Mouse (Mus musculus) olfactory bulb, adult 2 months (tissue): ENCODE measurements around the gene Bicc1.

Experiments
- CTCF ChIP-seq: fragments of 200-500 bp; IDR thresholded peaks from 2 replicates; pipeline ENCODE4 v1.5.1; 2012; ENCODE audit warnings: low read depth, mild to moderate bottlenecking, low read length, moderate library complexity; ENCODE audit not compliant: insufficient read depth
- POLR2A ChIP-seq: fragments of 200-500 bp; IDR thresholded peaks from 2 replicates; pipeline ENCODE4 v1.6.1; 2012; ENCODE audit warnings: mild to moderate bottlenecking, low read depth, low read length, moderate library complexity; ENCODE audit not compliant: insufficient read depth

DNA sequence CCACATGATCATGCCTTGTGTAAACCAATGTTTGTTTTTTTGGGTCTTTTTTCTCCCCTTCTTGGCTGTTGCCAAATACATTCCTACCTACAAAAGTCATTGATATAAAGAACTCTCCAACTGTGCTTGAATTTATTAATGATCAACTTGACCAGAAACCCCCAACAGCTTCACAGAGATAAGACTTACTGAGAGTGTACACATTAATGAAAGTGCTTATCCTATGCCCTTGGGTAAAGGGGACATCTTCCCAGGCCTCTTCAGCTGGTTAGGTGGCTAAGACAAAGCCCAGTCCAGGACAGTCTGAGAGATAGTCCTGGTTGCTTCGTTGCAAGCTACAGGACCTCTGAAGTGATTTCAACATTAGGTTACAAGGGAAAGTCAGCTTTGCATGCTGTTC is 6.4 kb downstream of the Bicc1 start:
- no peak for TF ChIP-seq CTCF
- TF ChIP-seq POLR2A: no peak
